In the genomic region with DNA sequence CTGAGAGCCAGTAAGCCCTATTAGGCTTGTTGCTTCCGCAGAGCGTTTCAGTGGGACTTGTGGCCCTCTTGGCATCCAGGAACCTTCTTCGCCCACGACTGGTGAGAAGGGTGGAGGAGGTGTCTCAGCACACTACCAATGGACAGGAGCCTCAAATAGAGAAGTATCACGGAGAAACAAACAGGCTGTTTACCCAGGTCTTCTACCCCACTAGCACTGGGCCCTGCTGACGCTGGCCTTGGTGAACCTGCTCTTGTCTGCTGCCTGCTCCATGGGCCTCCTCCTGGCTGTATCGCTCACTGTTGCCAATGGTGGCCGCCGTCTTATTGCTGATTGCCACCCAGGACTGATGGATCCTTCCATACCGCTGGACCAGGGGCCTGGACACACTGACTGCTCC, we compare ENCODE assay signal across 8 mouse cellular contexts. TPM values are rescaled to one million over a fixed set of nuclear protein-coding genes. Genes with fewer than 3 reads are reported as not detected.
DNase-seq lines count a peak whose midpoint lies in the region; ATAC-seq and TF ChIP-seq lines count a peak whose summit lies in the region.

No protein-coding gene starts in this region.

- peak overlapping the region; percentile 65 for H3K4me2 ChIP-seq in heart, embryonic 15.5 days
- peak overlapping the region; percentile 14; the same call in 1 of the 2 replicates for H3K4me2 ChIP-seq in hindbrain, embryonic 11.5 days (replicated peaks; ENCODE audit: low read depth, low read length)
- H3K4me2 ChIP-seq in midbrain, embryonic 13.5 days (replicated peaks): peak overlapping the region; percentile 15; the same call in 1 of the 2 replicates

- H3K4me3 ChIP-seq in heart, embryonic 15.5 days: peak overlapping the region; percentile 38
- H3K4me3 ChIP-seq in G1E (ENCODE audit: low read depth, low read length): peak overlapping the region; percentile 77
- H3K4me3 ChIP-seq in hindbrain, embryonic 11.5 days (ENCODE audit: low read depth, low read length): no peak overlapping the region
- no peak overlapping the region for H3K4me3 ChIP-seq in midbrain, embryonic 13.5 days (replicated peaks)

- no peak for ATAC-seq in heart, embryonic 15.5 days (replicated peaks; ENCODE audit: insufficient number of reproducible peaks, insufficient read depth, low FRiP score, low read depth)
- 0 out of 2 replicates have a peak, but pooled peaks have one; percentile 17 for ATAC-seq in G1E (ENCODE audit: extremely low read depth, insufficient number of reproducible peaks, low FRiP score, poor library complexity, severe bottlenecking)
- no peak; the same call in 1 of the 2 replicates for ATAC-seq in hindbrain, embryonic 11.5 days (ENCODE audit: low FRiP score)
- ATAC-seq in midbrain, embryonic 13.5 days: peak; percentile 22; the same call in 1 of the 2 replicates

- intact Hi-C loops in heart, postnatal 36 days (cut with DNase I): no loop called here

- no peak for TF ChIP-seq CTCF in G1E (IDR thresholded peaks at IDR 0.05; ENCODE audit: low read depth, low read length)

- no peaks in the 10 kb centered on the region for H3K9me3 ChIP-seq in heart, embryonic 15.5 days (replicated peaks)
- no peaks in the 10 kb centered on the region for H3K9me3 ChIP-seq in G1E (replicated peaks)
- H3K9me3 ChIP-seq in hindbrain, embryonic 11.5 days (ENCODE audit: control insufficient read depth, low read length): no peaks in the 10 kb centered on the region
- H3K9me3 ChIP-seq in midbrain, embryonic 13.5 days: no peaks in the 10 kb centered on the region

- no peak for DNase-seq in heart, postnatal 36 days
- DNase-seq in G1E (ENCODE audit: low spot score): peak; percentile 13
- no peak for DNase-seq in hindbrain, embryonic 11.5 days (ENCODE audit: low spot score)
- no peak for DNase-seq in Muller cell, postnatal 12 days (ENCODE audit: inconsistent ontology term)
- no peak for DNase-seq in gastrocnemius, postnatal 25 days
- DNase-seq in right cerebral cortex, postnatal 10 days (ENCODE audit: low spot score in 2 of 2): no peak

- no peaks in the 10 kb centered on the region for H3K27me3 ChIP-seq in heart, embryonic 15.5 days
- no peaks in the 10 kb centered on the region for H3K27me3 ChIP-seq in G1E (ENCODE audit: insufficient read depth, low read length)
- H3K27me3 ChIP-seq in hindbrain, embryonic 11.5 days (ENCODE audit: control insufficient read depth, insufficient read depth, low read length): peaks cover 2% of the 10 kb centered on the region; the same call in 1 of the 2 replicates
- no peaks in the 10 kb centered on the region for H3K27me3 ChIP-seq in midbrain, embryonic 13.5 days

- H3K27ac ChIP-seq in heart, embryonic 15.5 days: no peak overlapping the region
- H3K27ac ChIP-seq in hindbrain, embryonic 11.5 days (ENCODE audit: low read depth, low read length): no peak overlapping the region
- no peak overlapping the region for H3K27ac ChIP-seq in midbrain, embryonic 13.5 days

- 0 out of 2 replicates have a peak overlapping the region, but pooled peaks have one; percentile 42 for H3K9ac ChIP-seq in heart, embryonic 15.5 days
- H3K9ac ChIP-seq in hindbrain, embryonic 11.5 days (ENCODE audit: low read depth, low read length): no peak overlapping the region; the same call in 1 of the 2 replicates
- no peak overlapping the region for H3K9ac ChIP-seq in midbrain, embryonic 13.5 days (replicated peaks)

- H3K4me1 ChIP-seq in heart, embryonic 15.5 days (replicated peaks): peaks cover 31% of the 10 kb centered on the region
- peaks cover 43% of the 10 kb centered on the region for H3K4me1 ChIP-seq in G1E (ENCODE audit: insufficient read depth, low read depth, low read length)
- peaks cover 7% of the 10 kb centered on the region for H3K4me1 ChIP-seq in hindbrain, embryonic 11.5 days (replicated peaks; ENCODE audit: control insufficient read depth, insufficient read depth, low read length)
- H3K4me1 ChIP-seq in midbrain, embryonic 13.5 days (replicated peaks): peaks cover 9% of the 10 kb centered on the region

- peaks cover 45% of the 10 kb centered on the region for H3K36me3 ChIP-seq in heart, embryonic 15.5 days
- H3K36me3 ChIP-seq in G1E (replicated peaks): peaks cover 91% of the 10 kb centered on the region
- peaks cover 12% of the 10 kb centered on the region for H3K36me3 ChIP-seq in hindbrain, embryonic 11.5 days (ENCODE audit: control insufficient read depth, insufficient read depth, low read length)
- peaks cover 97% of the 10 kb centered on the region for H3K36me3 ChIP-seq in midbrain, embryonic 13.5 days

- WGBS in heart, embryonic 15.5 days: 57% methylated on average over 10 of the region's 10 CpGs
- WGBS in hindbrain, embryonic 11.5 days: 54% methylated on average over 10 of the region's 10 CpGs
- WGBS in midbrain, embryonic 13.5 days: 53% methylated on average over 10 of the region's 10 CpGs

RNA-seq across cellular contexts. Expression of gene Krtcap3, which starts 0.7 kb away (rescaled TPM):
- polyA plus RNA-seq in heart, embryonic 15.5 days (2015; fragmentation: Nextera tagmentation; extraction: Ambion mirVana): 3.0 and 7.0 TPM in 2 replicates
- total RNA-seq in heart, postnatal 36 days (2021): 1 to 10 TPM; 1.7 to 2.7 TPM
- 3.8 and 8.8 TPM in 2 replicates for total RNA-seq in G1E (2014; fragmentation: Nextera tagmentation)
- total RNA-seq in G1E (2017): 6.4 and 10.5 TPM in 2 replicates
- 9.4 and 11.8 TPM in 2 replicates for polyA plus RNA-seq in G1E (2012)
- 3.4 and 5.6 TPM in 2 replicates for polyA plus RNA-seq in hindbrain, embryonic 11.5 days (2014; fragmentation: Nextera tagmentation; extraction: Ambion mirVana)
- 1.7 and 3.4 TPM in 2 replicates for polyA plus RNA-seq in midbrain, embryonic 13.5 days (2015; fragmentation: Nextera tagmentation; extraction: Ambion mirVana)
- 1 to 10 TPM; 1.8 to 1.9 TPM for total RNA-seq in gastrocnemius, postnatal 25 days (2021)

RNA-seq across cellular contexts. Expression of gene Gm9970, which starts 11.1 kb away (rescaled TPM):
- polyA plus RNA-seq in heart, embryonic 15.5 days (2015; fragmentation: Nextera tagmentation; extraction: Ambion mirVana): 0.25 and 0.28 TPM in 2 replicates
- not detected for total RNA-seq in heart, postnatal 36 days (2021)
- total RNA-seq in G1E (2014; fragmentation: Nextera tagmentation) (not detected in 2 replicates), G1E (2017) (0.29 TPM in 1 of 2 replicates, not detected in the other)
- 0.10 and 0.18 TPM in 2 replicates for polyA plus RNA-seq in G1E (2012)
- polyA plus RNA-seq in hindbrain, embryonic 11.5 days (2014; fragmentation: Nextera tagmentation; extraction: Ambion mirVana): 0.50 and 0.80 TPM in 2 replicates
- polyA plus RNA-seq in midbrain, embryonic 13.5 days (2015; fragmentation: Nextera tagmentation; extraction: Ambion mirVana): 0.54 and 0.63 TPM in 2 replicates
- not detected for total RNA-seq in gastrocnemius, postnatal 25 days (2021)

RNA-seq across cellular contexts. Expression of gene Nrbp1, which starts 11.5 kb away (rescaled TPM):
- 109 and 131 TPM in 2 replicates for polyA plus RNA-seq in heart, embryonic 15.5 days (2015; fragmentation: Nextera tagmentation; extraction: Ambion mirVana)
- total RNA-seq in heart, postnatal 36 days (2021): 10 to 100 TPM; 85.4 to 88.1 TPM
- 38.2 and 49.6 TPM in 2 replicates for total RNA-seq in G1E (2014; fragmentation: Nextera tagmentation)
- 76.8 and 77.1 TPM in 2 replicates for total RNA-seq in G1E (2017)
- 15.1 and 17.3 TPM in 2 replicates for polyA plus RNA-seq in G1E (2012)
- polyA plus RNA-seq in hindbrain, embryonic 11.5 days (2014; fragmentation: Nextera tagmentation; extraction: Ambion mirVana): 141 and 148 TPM in 2 replicates
- 153 and 160 TPM in 2 replicates for polyA plus RNA-seq in midbrain, embryonic 13.5 days (2015; fragmentation: Nextera tagmentation; extraction: Ambion mirVana)
- total RNA-seq in gastrocnemius, postnatal 25 days (2021): 10 to 100 TPM; 52.2 to 55.9 TPM

RNA-seq across cellular contexts. Expression of gene Ppm1g, which starts 31.7 kb away (rescaled TPM):
- 81.4 and 103 TPM in 2 replicates for polyA plus RNA-seq in heart, embryonic 15.5 days (2015; fragmentation: Nextera tagmentation; extraction: Ambion mirVana)
- 10 to 100 TPM; 50.3 to 58.7 TPM for total RNA-seq in heart, postnatal 36 days (2021)
- total RNA-seq in G1E (2014; fragmentation: Nextera tagmentation) (168 and 173 TPM in 2 replicates), G1E (2017) (158 and 176 TPM in 2 replicates)
- polyA plus RNA-seq in G1E (2012): 297 and 362 TPM in 2 replicates
- 148 and 156 TPM in 2 replicates for polyA plus RNA-seq in hindbrain, embryonic 11.5 days (2014; fragmentation: Nextera tagmentation; extraction: Ambion mirVana)
- 174 and 175 TPM in 2 replicates for polyA plus RNA-seq in midbrain, embryonic 13.5 days (2015; fragmentation: Nextera tagmentation; extraction: Ambion mirVana)
- 10 to 100 TPM; 32.6 to 35.4 TPM for total RNA-seq in gastrocnemius, postnatal 25 days (2021)

RNA-seq across cellular contexts. Expression of gene Ift172, which starts 38.8 kb away (rescaled TPM):
- polyA plus RNA-seq in heart, embryonic 15.5 days (2015; fragmentation: Nextera tagmentation; extraction: Ambion mirVana): 22.3 and 22.7 TPM in 2 replicates
- total RNA-seq in heart, postnatal 36 days (2021): 10 to 100 TPM; 36.8 to 43.6 TPM
- total RNA-seq in G1E (2014; fragmentation: Nextera tagmentation): 19.0 and 21.5 TPM in 2 replicates
- 24.2 and 24.3 TPM in 2 replicates for total RNA-seq in G1E (2017)
- 32.5 and 37.8 TPM in 2 replicates for polyA plus RNA-seq in G1E (2012)
- 28.8 and 30.8 TPM in 2 replicates for polyA plus RNA-seq in hindbrain, embryonic 11.5 days (2014; fragmentation: Nextera tagmentation; extraction: Ambion mirVana)
- polyA plus RNA-seq in midbrain, embryonic 13.5 days (2015; fragmentation: Nextera tagmentation; extraction: Ambion mirVana): 34.4 and 36.0 TPM in 2 replicates
- 10 to 100 TPM; 21.0 to 24.4 TPM for total RNA-seq in gastrocnemius, postnatal 25 days (2021)

Comparison
In these comparisons a context has a peak if more than half of its experiments do, and no peak if none do; other contexts are left out.
1. ATAC-seq: peak in G1E (single experiment) and midbrain, embryonic 13.5 days (single experiment); none in heart, embryonic 15.5 days (single experiment) and hindbrain, embryonic 11.5 days (single experiment).
2. H3K4me2 ChIP-seq: peak in every context shown above with its lines; median percentile 65 in heart, embryonic 15.5 days; 15 in midbrain, embryonic 13.5 days; 14 in hindbrain, embryonic 11.5 days.
3. H3K4me3 ChIP-seq: peak in heart, embryonic 15.5 days (single experiment) and G1E (single experiment); none in hindbrain, embryonic 11.5 days (single experiment) and midbrain, embryonic 13.5 days (single experiment).